Mouse (Mus musculus): ENCODE measurements around the gene Pak7. TPM values are rescaled to one million over a fixed set of nuclear protein-coding genes. Genes with fewer than 3 reads are reported as not detected.

Pak7 gene
- total RNA-seq, 4 experiments from 2014 or later: 0.11 to 0.44 (median 0.23) TPM

DNA sequence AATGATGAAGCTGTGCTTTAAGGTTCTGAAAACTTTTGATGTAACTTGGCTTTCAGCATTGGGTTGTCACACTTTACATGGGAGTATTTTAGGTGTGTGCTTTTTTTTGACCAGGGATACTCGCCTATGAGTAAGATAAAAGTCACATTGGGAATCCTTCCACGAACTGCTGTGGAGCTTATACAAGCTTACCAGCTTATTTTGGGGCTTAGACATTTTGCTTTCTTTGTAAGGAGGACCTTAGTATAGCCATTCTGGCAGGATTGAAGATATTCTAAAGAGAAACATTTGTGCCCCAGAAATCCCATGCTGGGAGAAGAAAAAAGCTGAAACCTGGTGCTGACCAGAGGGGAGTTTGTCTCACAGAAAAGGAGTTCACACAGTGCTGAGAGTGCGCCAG lies 212.7 kb downstream of the Pak7 start:
- no peak for DNase-seq (ENCODE audit: low spot score)

DNA sequence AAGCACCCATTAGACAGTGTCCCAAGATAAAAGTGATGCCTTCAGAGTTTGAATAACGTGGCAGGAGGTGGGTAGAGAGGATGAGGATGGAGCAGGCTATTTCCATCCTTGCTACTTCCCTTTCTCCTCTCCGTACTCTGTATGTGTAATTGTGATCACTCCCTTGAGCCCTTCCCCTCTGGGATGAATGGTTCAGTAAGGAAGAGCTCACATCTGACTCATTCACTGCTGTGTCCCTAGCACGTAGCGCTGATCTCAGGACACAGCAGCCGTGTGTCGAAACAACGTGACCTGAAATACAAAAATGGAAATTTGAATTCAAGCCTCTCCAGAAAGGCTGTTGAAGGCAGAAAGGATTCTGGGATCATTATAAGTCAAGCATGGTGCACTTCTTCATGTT lies 237.0 kb downstream of the Pak7 start:
- no peak for DNase-seq (ENCODE audit: low spot score)

DNA sequence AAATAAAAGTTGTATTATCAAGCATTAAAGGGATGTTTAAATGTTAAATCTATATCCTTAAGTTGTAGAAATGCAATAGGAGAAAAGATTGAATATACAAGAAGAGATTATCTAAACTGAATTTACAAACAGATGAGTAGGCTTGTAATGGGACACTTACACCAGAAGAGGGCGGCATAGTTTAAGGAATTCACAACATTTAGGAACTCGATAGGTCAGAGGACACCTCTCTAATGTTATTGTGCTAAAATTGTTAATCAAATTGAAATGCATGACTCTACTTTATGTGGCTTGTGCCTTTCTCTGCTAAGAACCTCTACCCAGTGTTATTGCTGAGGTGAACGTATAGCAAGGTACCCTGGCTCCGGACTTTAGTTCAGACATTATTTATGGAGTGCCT lies 238.2 kb downstream of the Pak7 start:
- peak; percentile 9 for DNase-seq (ENCODE audit: low spot score)

DNA sequence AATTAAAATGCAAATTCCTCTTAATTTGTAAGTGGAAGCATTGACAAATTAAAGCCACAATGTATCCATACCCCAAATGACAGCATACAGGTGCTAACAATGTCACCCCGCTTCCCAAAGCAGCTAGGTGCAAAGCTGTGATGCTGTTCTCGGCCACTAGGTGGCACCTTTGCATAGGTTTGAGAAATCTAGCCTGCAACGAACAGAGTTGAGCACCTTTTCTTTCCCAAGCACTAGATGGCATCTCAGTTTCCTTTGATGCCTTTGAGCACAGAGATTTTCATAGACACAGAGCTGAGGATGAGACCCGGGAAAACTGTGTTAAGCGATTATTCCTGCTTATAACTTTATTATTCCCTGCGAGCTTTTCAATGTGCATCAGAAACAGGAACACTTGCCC lies 238.8 kb downstream of the Pak7 start:
- peak; percentile 58 for DNase-seq (ENCODE audit: low spot score)

DNA sequence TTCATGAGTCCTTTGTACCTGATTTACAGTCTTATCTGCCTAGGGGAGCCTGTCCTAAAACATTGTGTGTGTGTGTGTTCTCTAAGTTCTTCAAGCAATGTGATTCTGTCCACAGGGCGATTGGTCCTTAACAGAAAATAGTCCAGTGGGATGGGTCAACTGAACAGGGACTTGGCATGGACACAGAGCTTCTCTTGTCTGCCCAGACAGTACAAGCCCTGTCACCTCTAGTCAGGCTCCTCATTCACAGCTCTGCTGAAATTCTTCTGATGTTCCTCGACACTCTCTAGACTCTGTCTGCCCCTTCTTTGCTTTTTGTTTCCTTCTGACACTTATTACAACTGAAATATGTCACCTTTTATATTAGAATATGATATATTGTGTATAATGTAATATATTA lies 247.0 kb downstream of the Pak7 start:
- no peak for DNase-seq (ENCODE audit: low spot score)

DNA sequence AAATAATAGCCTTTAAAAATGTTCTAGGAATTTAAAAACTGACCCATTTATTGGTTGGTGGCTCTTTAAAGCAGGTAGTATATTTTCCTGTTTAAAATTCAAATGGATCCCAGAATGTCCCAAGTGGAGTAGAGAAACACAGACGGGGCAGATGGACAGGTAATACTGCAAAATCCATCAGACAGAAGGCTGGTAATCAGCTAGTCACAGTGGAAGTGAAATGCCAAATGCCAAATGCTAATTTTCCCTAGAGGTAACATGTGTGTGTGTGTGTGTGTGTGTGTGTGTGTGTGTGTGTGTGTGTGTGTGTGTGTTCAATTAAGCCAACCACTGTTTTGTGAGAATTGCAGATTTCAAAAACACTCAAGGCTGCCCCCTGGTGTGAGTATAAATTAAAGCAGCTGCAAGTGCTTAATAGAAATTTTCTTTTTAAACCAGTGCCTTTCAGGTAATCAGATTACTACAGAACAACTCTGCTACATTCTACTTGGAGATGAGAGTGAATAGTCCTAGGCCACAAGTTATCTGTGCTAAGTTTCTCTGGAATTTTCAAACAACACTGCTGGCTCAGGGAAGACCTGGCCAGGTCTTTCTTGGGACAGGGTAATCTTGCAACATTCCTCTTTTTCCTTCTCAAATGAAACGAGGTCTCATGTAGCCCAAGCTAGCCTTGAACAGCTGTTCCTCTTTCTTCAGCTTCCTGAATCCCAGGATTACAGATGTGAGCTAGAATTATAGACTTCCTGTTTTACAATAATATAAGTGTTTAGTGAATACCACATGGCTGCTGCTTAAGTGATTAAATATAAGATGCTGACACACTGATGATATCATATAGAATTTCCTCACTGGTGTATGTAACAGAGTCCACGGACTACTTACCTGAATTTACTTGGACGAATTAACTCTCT lies 248.4 kb downstream of the Pak7 start:
- DNase-seq (ENCODE audit: low spot score): no peak

DNA sequence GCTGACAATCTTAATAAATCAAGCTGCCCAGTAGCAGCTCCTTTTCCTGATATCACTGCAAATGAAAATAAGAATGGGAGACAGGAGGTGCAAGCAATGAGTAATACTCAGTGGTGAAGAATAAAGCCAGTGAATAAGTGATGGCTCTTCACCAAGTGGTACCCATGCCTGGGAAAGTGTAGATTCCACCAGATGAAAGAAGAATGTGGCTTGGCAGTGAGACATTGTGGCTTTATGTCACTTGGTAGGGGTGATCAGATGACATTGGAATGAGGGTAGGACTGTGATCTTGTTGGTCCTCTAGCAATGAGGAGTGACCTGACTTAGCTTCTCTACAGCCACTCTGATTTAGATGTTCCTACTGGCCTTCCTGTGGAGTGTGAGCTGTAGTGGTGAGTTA lies 249.3 kb downstream of the Pak7 start:
- DNase-seq (ENCODE audit: low spot score): no peak

DNA sequence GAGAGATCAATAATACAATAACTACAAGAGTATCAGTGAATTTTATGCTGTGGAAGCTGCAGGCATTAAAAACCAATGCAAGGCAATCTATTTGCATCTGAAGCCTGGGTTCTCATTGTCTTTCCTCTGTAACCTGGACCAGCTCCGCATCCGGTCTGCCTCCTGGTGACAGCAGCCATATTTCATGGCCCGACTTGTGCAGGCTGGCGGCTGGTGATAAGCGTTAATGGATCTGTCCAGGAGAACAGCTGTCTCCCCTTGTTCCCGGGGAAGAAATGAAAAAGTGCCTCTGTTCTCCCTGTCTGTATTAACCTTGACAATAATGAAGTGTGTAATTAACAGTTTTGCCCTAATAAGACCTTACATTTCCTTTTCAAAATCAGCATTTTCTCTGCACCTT lies 265.9 kb downstream of the Pak7 start:
- DNase-seq (ENCODE audit: low spot score): no peak

DNA sequence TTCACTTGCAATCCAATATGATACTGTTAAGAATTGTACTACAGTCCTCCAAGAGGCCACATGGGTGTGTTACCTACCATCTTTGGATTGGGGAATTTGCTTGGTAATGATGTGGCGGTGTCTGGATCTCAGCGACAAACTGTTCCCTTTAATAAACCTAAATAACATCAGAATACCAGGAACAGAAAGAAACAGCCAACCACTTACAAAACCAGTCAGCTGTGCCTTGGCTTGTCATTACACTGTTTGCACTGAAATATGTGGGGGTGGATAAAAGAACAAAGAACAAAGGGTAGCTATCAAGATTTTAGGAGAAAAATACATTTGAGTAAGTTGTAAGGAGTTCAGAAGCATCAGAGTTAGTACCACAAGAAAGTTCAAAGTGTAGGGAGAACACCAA lies 269.8 kb downstream of the Pak7 start:
- no peak for DNase-seq (ENCODE audit: low spot score)

DNA sequence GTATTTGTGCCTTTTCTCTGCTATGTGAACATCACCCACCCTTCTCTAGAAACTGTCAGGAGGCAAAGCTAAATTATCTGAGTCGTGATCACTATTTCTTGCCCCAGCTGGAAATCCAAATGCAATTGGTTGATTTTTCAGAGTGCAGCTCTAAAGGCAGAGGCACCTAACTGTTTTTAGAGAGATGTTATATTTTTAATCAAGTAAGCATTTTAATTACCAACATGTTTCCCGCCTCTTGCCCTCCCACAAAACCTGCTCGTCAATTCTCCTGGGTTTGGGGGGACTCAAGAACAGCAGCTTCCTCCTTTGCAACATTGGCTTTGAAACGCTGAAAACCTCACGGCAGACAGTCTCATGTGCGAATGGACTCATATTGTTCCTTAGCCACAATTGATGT lies 274.4 kb downstream of the Pak7 start:
- no peak for DNase-seq (ENCODE audit: low spot score)

DNA sequence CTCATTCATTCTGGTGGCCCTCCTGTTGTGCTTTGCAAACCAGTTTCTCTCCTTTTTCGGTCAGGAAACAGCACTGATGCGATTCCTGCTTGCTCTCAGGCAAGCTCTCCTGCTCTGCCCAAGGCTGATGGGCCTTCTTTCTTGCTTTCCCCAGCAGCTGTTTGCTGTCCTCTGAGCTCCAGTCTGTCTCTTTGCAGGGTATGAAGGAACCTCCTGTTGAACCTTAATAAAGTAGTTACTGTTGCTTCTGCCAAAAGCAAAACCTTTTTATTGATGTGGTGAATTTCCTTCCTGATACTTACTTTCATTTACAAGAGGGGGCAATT lies 278.8 kb downstream of the Pak7 start:
- DNase-seq (ENCODE audit: low spot score): no peak

DNA sequence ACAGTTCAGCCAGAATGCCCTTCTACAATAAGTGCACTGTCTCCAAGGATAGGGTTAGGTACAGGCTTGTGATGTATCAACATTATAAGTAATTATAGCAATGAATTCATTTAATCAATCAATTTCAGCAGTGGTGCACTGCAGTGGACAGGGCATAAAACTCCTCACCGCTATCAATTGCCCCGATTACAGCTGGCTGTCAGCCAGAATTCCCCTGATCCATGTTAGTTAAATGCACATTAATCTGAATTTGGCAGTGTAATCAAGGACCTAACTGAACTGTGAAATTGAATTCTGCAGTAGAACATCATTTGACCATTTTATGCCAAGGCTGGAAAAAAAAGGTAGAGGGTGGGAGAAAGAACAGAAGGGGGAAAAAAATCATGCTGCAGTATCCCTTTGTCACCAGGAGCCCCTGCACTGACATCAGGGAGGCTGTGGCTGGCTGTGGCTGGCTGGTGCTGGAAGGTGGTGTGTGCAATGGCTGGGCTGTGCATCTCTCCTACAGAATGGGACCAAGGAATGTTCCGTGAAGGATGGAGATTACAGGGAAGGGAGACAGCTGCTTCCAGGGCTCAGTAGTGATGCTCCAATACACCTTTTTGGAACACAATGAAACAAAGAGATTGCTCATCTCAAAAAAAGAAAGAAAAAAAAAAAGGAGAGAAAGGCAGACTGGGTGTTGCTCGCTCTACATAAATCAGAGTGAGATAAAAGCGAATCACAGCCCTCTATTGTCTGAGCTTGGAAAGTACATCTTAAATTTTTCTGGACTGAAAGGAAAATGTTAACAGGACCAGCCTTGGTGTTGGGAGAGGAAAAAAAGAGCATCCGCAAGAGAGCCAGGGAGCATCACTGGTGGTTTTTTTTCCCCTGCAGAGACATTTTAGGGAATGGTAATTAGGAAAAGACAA lies 279.4 kb downstream of the Pak7 start:
- DNase-seq (ENCODE audit: low spot score): no peak

DNA sequence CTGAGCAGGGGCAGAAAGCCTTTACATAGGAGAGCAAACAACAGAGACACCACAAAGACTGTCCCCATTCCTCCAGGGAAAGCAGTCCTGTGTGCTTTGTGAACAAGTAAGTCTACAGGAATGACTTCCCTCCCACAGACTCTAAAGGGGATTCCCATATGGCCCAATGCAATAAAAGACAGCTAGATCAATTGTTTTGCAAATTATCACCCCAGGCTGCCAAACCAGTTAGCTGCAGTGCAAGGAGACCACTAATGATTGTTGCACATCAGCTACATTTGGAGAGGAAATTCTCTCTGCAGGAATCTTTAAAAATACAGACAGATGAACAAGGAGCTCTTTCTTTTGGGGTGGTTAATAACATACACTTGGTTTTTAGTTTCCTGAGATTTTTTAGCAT lies 280.2 kb downstream of the Pak7 start:
- DNase-seq (ENCODE audit: low spot score): no peak

DNA sequence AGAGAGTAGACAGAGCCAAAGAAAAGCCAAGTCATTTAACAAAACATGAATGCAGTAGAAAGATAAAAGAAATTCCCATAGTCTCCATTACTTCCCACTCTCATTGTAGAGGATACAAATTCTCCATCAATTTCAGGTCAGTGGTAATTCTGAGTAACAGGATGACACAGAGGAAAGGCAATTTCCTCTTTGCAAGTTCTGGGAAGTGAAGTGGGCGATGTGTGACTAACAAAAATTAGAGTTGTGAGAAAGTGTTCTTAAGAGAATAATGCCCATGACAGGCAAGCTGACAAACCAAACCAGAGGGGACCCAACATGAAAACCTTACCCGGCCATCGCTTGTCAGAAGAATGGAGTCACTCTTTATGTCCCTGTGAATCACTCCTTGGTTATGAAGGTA lies 290.6 kb downstream of the Pak7 start:
- DNase-seq (ENCODE audit: low spot score): no peak

DNA sequence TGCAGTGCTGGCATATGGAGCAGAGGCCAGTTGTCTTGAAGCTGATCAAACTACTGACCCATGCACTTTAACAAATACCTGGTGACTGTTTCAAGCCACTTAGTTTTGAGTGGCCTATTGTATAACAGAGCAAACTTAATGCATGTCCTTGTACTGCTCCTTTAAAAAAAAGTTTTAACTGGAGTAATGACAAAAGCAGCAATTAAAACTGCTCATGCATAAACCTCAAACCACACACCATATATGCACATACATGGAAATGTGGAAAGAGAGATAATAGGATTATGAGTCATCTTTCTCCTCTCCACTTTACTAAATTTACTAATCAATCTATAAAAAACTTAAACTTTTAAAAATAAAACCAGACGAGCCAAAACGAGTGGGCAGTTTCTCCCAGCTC lies 291.8 kb downstream of the Pak7 start:
- DNase-seq (ENCODE audit: low spot score): no peak

DNA sequence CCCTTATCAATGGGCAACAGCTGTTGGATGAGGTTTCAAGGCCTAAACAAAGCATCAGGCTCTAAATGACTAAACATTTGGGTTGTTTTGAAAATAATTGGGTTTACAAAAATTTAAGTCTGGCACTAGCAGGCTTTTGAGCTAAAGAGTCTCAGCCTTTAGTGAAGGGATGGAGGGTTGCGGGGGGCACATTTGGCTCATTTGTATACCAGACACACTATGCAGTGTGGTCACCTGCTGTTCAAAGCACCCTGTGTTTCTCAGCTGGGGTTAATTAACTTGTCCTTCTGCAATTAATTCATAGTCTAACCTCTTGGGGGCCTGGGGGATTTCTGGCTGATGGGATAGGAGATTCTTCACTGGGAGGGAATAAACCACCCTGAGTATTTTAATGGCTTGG lies 323.4 kb downstream of the Pak7 start:
- DNase-seq (ENCODE audit: low spot score): no peak

DNA sequence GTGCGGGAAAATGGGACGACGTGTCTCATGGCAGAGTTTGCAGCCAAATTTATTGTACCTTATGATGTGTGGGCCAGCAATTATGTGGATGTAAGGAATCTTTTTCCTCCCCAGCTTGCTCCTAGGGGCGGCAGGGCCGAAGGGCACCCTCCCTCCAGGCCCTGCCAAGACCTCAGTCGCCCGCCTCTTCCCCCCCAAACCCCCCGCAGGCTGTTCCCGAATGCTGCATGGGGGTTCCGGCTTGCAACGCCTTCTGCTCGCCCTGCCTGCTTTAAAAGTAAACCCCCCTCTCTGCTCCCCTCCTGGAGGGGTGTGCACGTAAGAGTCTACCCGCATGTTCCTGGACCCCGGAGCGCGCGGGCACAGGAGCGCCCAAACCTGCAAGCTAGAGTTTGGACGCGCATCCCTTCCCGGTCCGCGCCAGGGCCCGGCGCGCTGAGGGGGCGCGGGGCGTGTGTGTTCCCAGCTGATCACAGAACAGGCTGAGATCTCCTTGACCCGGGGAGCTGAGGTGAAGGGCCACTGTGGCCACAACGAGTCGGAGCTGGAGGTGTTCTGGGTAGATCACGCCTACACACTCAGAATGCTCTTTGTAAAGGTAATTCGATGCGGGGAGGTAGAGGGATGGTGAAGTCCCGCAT lies 328.6 kb downstream of the Pak7 start:
- no peak for DNase-seq (ENCODE audit: low spot score)

DNA sequence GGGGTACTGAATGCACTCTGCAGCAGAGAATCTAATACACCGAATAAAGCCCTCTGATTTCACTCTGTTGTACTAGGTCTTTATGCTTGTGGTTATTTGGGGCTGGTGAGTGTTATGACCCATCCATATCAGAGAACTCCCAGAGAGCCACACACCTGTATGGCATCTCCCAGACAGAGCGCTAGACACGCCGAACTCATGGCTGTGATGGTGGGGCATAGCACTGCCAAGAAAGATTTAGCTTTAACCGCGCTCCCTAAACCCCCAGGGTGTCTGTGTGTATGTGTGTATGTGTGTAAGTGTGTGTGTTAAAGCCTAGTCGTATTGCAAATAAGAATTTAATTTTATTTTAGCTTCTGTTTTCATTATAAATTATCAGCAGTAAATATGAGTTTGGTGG lies 329.4 kb downstream of the Pak7 start:
- no peak for DNase-seq (ENCODE audit: low spot score)

DNA sequence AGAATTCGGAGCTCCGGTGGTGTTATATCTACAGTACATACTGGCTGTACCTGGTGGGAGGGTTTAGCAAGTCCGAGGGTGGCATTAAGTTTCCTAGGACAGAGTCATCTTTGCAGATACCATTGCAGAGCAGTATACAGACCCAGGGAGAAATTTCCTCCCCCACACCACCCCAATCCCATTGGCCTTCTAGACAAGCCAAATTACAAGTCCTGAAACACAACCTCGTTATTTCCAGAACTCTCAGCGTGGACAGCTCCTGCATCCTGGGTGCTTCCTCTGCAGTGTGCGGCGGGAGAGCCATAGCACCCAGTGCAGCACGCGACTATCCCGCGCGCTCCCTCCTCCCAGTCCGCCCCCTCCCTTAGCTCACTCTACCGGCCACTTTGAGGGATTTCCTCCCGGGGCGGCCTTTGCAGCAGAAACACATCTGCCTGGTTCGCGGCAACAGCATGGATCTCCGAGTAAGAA lies 329.9 kb downstream of the Pak7 start:
- no peak for DNase-seq (ENCODE audit: low spot score)

DNA sequence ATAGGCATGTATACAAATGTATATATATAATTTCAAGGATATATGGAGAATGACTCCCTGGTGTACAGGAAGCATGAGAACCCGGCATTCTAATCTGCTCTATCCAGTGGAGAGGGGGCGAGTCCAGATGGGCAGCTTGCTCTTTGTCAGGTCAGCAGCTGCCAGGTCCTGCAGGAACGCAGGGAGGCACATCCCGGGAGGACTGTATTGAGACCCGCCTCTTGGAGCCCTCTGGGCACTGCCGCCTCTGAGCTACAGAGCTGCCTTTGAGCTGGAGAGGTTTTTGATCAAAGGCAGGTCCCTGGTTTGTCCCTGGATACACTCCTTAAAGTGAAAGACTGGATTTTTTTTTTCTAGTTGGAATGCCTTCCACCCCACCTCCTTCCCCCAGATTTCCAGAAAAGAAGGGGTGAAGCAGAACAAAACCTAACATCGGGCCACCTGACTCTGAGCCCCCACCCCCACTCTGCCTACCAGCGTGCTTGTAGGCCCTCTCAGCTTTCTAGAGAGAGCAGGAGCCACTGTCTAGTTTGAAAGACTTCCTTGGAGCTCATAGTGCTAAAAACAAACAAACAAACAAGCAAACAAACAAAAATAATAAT lies 336.0 kb downstream of the Pak7 start, which contains the start of gene Lamp5:
Gene Lamp5 (plus strand): TSS at position 552 of the 602 bp plus-strand sequence.
- no peak for DNase-seq (ENCODE audit: low spot score)

DNA sequence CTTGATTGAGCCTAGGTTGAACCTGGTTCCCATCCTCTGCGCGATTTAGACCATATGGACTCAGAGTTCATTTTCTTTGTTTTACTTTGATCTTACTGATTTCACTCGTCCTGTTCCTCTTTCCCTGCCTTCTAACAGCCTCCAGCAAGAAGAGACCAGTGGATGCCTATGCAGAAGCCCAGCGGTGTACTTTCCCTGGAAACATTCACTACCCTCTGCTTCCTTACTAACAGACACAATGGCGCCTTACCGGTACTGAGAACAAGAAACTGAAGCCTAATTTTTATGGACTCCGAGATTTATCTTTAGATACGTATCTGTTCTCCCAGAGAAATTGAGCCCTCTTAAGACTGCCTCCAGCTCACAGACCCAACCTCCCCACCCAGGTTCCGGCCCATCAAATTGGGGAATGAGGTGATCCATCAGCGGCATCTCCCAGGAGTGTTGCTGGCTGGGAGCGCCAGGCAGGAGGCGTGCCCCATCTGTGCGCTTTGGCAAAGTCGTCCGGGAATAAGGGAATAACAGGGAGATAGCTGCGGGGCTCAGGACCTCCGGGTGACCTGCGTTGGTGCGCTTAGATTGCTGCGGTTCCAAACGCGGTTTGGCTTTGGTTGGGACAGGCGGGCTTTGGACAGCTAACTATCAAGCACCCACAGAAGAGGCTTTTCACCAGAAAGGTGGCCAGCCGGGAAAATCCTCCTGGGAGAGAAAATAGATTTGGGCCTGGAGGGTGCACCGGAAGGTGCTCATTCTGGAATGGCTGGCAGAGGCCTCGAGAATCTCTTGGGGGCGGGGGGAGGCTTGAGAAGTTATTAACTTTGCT lies 336.8 kb downstream of the Pak7 start:
- DNase-seq (ENCODE audit: low spot score): no peak
